Mouse (Mus musculus): ENCODE measurements around the gene Zfp334. TPM values are rescaled to one million over a fixed set of nuclear protein-coding genes. Genes with fewer than 3 reads are reported as not detected.

Zfp334 gene
- polyA plus RNA-seq (2012; rRNA removed) (0.66 and 0.73 TPM in 2 replicates), polyA plus RNA-seq (2014; fragmentation: Nextera tagmentation; extraction: Ambion mirVana) (0.89 and 1.1 TPM in 2 replicates)

DNA sequence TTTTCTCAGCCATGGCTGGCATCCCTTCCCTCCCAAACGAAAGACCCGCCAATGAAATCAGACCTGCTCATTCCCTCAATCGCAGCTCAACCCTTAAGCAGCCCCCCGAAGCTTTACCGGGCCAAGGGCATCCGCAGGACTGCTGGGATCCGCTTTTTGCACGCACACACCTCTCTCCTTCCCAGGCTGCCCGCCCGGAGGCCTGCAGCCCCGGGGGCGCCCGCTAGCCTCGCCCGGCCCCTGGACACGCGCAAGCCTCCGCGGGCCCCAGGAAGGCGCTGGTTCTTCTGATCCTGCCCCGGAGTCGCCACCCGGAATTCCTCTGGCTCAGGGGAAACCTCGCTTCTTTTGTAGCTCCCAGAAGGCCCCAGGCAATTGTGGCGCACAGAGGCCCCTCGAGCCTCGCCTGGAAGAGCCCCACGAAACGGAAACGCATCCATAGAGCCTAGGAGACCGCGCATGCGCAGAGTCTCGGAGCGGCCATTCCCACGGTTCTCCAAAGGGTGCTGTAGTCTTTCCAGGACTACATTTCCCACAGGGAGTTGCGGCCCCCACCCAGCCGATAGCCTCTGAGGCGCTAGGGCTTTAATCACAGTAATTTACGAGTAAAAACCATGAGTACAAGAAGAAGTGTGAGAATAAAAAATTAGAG lies at the start of gene Zfp334:
Zfp334 (minus strand) TSS at position 416 of the 652 bp plus-strand sequence.
- DNase-seq (ENCODE audit: low read depth in 3 of 3, low spot score in 3 of 3) (peak in 2 of 3 experiments; percentile 30 to 33), ATAC-seq (ENCODE audit: insufficient read depth) (peak; percentile 42)
- TF ChIP-seq EP300 (IDR thresholded peaks at IDR 0.05; ENCODE audit: low read depth) (no peak), CTCF (IDR thresholded peaks at IDR 0.05; ENCODE audit: low read depth) (no peak)
- no peaks in the 10 kb centered on the region for H3K9me3 ChIP-seq (ENCODE audit: control insufficient read depth, low read length)
- no peaks in the 10 kb centered on the region for H3K27me3 ChIP-seq (ENCODE audit: control insufficient read depth, insufficient read depth, low read length)
- WGBS (ENCODE audit: insufficient replicate concordance) = 2% methylated on average over 40 of the region's 40 CpGs
- H3K27ac ChIP-seq = no peak within 1 kb of the TSS
- no peaks in the 10 kb centered on the region for H3K36me3 ChIP-seq (replicated peaks; ENCODE audit: control insufficient read depth, insufficient read depth, low read depth)
- peak within 1 kb of the TSS; percentile 45 for H3K4me2 ChIP-seq (ENCODE audit: low read depth)
- peak within 1 kb of the TSS; percentile 28; the same call in 1 of the 2 replicates for H3K9ac ChIP-seq (replicated peaks)
- peak within 1 kb of the TSS; percentile 48 to 66 for H3K4me3 ChIP-seq (ENCODE audit: insufficient read depth in 1 of 2, low read depth in 2 of 2, low read length in 2 of 2)
- H3K4me1 ChIP-seq (replicated peaks; ENCODE audit: control insufficient read depth in 2 of 2, insufficient read depth in 2 of 2, low read length in 1 of 2) = 0 out of 4 replicates have a peak, but pooled peaks cover 0 to 2% of the 10 kb centered on the region in 2 experiments

DNA sequence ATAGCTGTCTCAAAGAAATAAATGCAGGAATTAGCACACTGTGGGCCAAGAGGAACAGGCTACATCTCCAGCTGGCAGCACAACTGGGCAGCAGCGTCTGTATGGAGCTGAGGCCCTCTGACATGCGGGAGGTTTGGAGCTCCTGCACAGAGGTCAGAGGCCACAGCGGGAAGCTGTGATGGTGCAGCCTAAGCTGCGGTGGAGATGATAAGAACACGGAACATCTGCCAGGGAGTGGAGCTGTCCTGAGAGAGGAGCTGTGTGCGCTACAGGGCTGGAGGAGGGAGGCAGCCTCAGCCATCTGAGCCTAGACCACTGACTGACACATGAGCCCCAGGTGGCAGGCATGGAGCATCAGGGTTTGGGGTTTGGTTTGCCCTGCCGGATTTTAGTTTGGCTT lies 40.6 kb upstream of the Zfp334 start:
- H3K36me3 ChIP-seq (replicated peaks; ENCODE audit: control insufficient read depth, insufficient read depth, low read depth) = no peaks in the 10 kb centered on the region
- H3K4me1 ChIP-seq (replicated peaks; ENCODE audit: control insufficient read depth in 2 of 2, insufficient read depth in 2 of 2, low read length in 1 of 2) = no peaks in the 10 kb centered on the region
- no peak overlapping the region for H3K9ac ChIP-seq (replicated peaks)
- H3K9me3 ChIP-seq (ENCODE audit: control insufficient read depth, low read length) = no peaks in the 10 kb centered on the region
- no peak for ATAC-seq (ENCODE audit: insufficient read depth)
- TF ChIP-seq EP300 (IDR thresholded peaks at IDR 0.05; ENCODE audit: low read depth) = no peak
- TF ChIP-seq CTCF (IDR thresholded peaks at IDR 0.05; ENCODE audit: low read depth) = no peak
- WGBS (ENCODE audit: insufficient replicate concordance) = 40% methylated on average over 7 of the region's 7 CpGs
- H3K4me2 ChIP-seq (ENCODE audit: low read depth) = no peak overlapping the region
- no peak overlapping the region for H3K4me3 ChIP-seq (ENCODE audit: insufficient read depth in 1 of 2, low read depth in 2 of 2, low read length in 2 of 2)
- DNase-seq (ENCODE audit: low read depth in 3 of 3, low spot score in 3 of 3) = no peak
- no peaks in the 10 kb centered on the region for H3K27me3 ChIP-seq (ENCODE audit: control insufficient read depth, insufficient read depth, low read length)
- H3K27ac ChIP-seq = no peak overlapping the region

DNA sequence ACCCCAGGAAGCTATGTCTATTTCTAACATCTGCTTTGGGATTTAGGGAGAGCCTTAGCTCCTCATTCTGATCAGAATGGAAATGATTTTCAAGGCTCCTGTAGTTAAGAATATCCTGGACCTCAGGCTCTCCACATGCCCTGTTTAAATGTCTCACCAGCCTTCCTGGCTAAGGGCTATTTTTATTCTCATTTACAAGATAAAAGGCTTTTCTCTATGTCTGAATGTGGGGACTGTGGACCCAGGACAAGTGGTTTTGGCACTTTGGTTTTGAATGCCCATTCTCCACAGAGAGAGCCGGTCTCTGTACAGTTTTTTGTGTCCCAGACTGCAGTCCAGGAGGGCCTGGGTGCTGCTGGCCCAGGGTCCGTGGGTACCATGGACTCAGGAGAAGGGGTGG lies 32.1 kb upstream of the Zfp334 start:
- H3K9me3 ChIP-seq (ENCODE audit: control insufficient read depth, low read length) = no peaks in the 10 kb centered on the region
- DNase-seq (ENCODE audit: low read depth in 3 of 3, low spot score in 3 of 3) = no peak
- no peak overlapping the region for H3K27ac ChIP-seq
- peaks cover 0 to 10% of the 10 kb centered on the region in 2 experiments; a peak in 2 of 4 replicates for H3K4me1 ChIP-seq (replicated peaks; ENCODE audit: control insufficient read depth in 2 of 2, insufficient read depth in 2 of 2, low read length in 1 of 2)
- H3K9ac ChIP-seq (replicated peaks) = no peak overlapping the region
- no peak for TF ChIP-seq CTCF (IDR thresholded peaks at IDR 0.05; ENCODE audit: low read depth)
- no peak for TF ChIP-seq EP300 (IDR thresholded peaks at IDR 0.05; ENCODE audit: low read depth)
- ATAC-seq (ENCODE audit: insufficient read depth) = no peak
- H3K4me2 ChIP-seq (ENCODE audit: low read depth) = no peak overlapping the region
- H3K27me3 ChIP-seq (ENCODE audit: control insufficient read depth, insufficient read depth, low read length) = no peaks in the 10 kb centered on the region
- no peaks in the 10 kb centered on the region for H3K36me3 ChIP-seq (replicated peaks; ENCODE audit: control insufficient read depth, insufficient read depth, low read depth)
- 38% methylated on average over 2 of the region's 2 CpGs for WGBS (ENCODE audit: insufficient replicate concordance)
- H3K4me3 ChIP-seq (ENCODE audit: insufficient read depth in 1 of 2, low read depth in 2 of 2, low read length in 2 of 2) = no peak overlapping the region

DNA sequence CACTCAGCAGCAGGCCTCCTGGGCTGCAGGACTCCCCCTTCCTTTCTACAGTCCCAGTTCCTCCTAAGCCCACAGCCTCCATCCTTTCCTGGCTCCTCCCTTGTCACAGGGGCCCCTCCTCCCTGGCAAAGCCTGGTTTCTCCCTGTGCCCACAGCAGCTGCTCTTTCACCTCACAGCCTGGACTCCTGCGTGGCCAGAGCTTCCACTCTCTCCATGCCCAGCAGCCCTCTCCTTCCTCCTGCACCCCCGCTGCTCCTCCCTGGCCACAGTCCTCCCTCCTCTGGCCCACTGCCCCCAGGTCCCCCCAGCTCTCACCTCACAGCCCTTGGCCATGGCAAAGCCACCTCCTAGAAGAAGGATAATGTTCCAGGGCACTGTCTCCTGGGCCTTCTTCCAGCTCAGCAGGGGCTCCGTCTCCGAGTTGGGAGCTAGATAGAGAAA lies 31.6 kb upstream of the Zfp334 start:
- WGBS (ENCODE audit: insufficient replicate concordance) = 58% methylated on average over 4 of the region's 4 CpGs
- no peak overlapping the region for H3K27ac ChIP-seq
- DNase-seq (ENCODE audit: low read depth in 3 of 3, low spot score in 3 of 3) (no peak), ATAC-seq (ENCODE audit: insufficient read depth) (no peak)
- no peaks in the 10 kb centered on the region for H3K9me3 ChIP-seq (ENCODE audit: control insufficient read depth, low read length)
- no peak overlapping the region for H3K4me2 ChIP-seq (ENCODE audit: low read depth)
- H3K36me3 ChIP-seq (replicated peaks; ENCODE audit: control insufficient read depth, insufficient read depth, low read depth) = no peaks in the 10 kb centered on the region
- TF ChIP-seq EP300 (IDR thresholded peaks at IDR 0.05; ENCODE audit: low read depth) (no peak), CTCF (IDR thresholded peaks at IDR 0.05; ENCODE audit: low read depth) (no peak)
- H3K4me3 ChIP-seq (ENCODE audit: insufficient read depth in 1 of 2, low read depth in 2 of 2, low read length in 2 of 2) = no peak overlapping the region
- no peaks in the 10 kb centered on the region for H3K27me3 ChIP-seq (ENCODE audit: control insufficient read depth, insufficient read depth, low read length)
- no peak overlapping the region for H3K9ac ChIP-seq (replicated peaks)
- H3K4me1 ChIP-seq (replicated peaks; ENCODE audit: control insufficient read depth in 2 of 2, insufficient read depth in 2 of 2, low read length in 1 of 2) = peaks cover 0 to 14% of the 10 kb centered on the region in 2 experiments; a peak in 2 of 4 replicates

DNA sequence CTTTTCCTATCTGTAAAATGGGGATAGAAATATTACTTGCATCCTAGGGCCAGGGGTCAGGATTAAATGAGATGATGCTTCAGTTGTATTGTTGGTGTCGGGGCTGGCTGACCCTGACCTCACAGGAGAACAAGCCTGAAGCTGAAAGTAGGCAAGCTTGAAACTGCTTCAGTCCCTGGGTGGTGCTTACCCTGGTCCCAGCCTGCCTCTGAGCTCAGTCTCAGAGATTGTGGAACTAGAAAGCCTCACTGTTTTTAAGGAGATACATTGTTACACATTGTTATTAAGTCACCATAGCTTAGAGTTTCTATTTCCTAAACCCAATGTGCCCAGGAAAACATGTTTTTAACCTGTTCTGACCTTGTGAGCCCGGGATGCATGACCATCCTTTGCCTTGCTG lies 30.5 kb upstream of the Zfp334 start:
- no peaks in the 10 kb centered on the region for H3K9me3 ChIP-seq (ENCODE audit: control insufficient read depth, low read length)
- ATAC-seq (ENCODE audit: insufficient read depth) = no peak
- H3K4me1 ChIP-seq (replicated peaks; ENCODE audit: control insufficient read depth in 2 of 2, insufficient read depth in 2 of 2, low read length in 1 of 2) = peaks cover 0 to 17% of the 10 kb centered on the region in 2 experiments; a peak in 2 of 4 replicates
- TF ChIP-seq CTCF (IDR thresholded peaks at IDR 0.05; ENCODE audit: low read depth) (no peak), EP300 (IDR thresholded peaks at IDR 0.05; ENCODE audit: low read depth) (no peak)
- H3K4me2 ChIP-seq (ENCODE audit: low read depth) = no peak overlapping the region
- H3K4me3 ChIP-seq (ENCODE audit: insufficient read depth in 1 of 2, low read depth in 2 of 2, low read length in 2 of 2) = no peak overlapping the region
- DNase-seq (ENCODE audit: low read depth in 3 of 3, low spot score in 3 of 3) = no peak
- H3K36me3 ChIP-seq (replicated peaks; ENCODE audit: control insufficient read depth, insufficient read depth, low read depth) = no peaks in the 10 kb centered on the region
- H3K9ac ChIP-seq (replicated peaks) = no peak overlapping the region
- H3K27me3 ChIP-seq (ENCODE audit: control insufficient read depth, insufficient read depth, low read length) = no peaks in the 10 kb centered on the region
- 63% methylated on average over 2 of the region's 2 CpGs for WGBS (ENCODE audit: insufficient replicate concordance)
- H3K27ac ChIP-seq = no peak overlapping the region

Measured in liver, embryonic 14.5 days (tissue).